Mouse (Mus musculus) midbrain, embryonic 10.5 days (tissue): ENCODE measurements around the gene A4gnt. TPM values are rescaled to one million over a fixed set of nuclear protein-coding genes. Genes with fewer than 3 reads are reported as not detected.

Source experiments
- DNase-seq: peaks from one replicate; pipeline ENCODE4 v3.0.0-alpha.2; 2017; ENCODE audit warnings: low spot score
- H3K27ac ChIP-seq: fragments of 300-500 bp; sonication (generic); replicated peaks from 2 replicates; pipeline ENCODE4 v1.5.1; 2016; ENCODE audit warnings: mild to moderate bottlenecking
- H3K27me3 ChIP-seq: fragments of 300-500 bp; sonication (generic); 2 replicates; pipeline ENCODE4 v1.6.1; 2016; ENCODE audit warnings: low read depth, mild to moderate bottlenecking; ENCODE audit not compliant: poor library complexity, severe bottlenecking
- H3K36me3 ChIP-seq: fragments of 300-500 bp; sonication (generic); 2 replicates; pipeline ENCODE4 v1.6.1; 2016; ENCODE audit warnings: mild to moderate bottlenecking, moderate library complexity
- H3K4me1 ChIP-seq: fragments of 300-500 bp; sonication (generic); 2 replicates; pipeline ENCODE4 v1.6.1; 2016
- H3K4me3 ChIP-seq: fragments of 300-500 bp; sonication (generic); 2 replicates; pipeline ENCODE4 v1.5.1; 2016; ENCODE audit warnings: mild to moderate bottlenecking, moderate library complexity
- H3K9me3 ChIP-seq: fragments of 300-500 bp; sonication (generic); replicated peaks from 2 replicates; pipeline ENCODE4 v1.6.1; 2016; ENCODE audit warnings: mild to moderate bottlenecking
- WGBS: fragments of 180-500 bp; shearing (Covaris S2); methylation state at CpG from one replicate; pipeline ENCODE4 v1.1.7; 2016; 5-methylcytosine and 5-hydroxymethylcytosine counted together
- polyA plus RNA-seq: library from polyadenylated mRNA; unstranded; fragments of >200 nt; fragmentation: Nextera tagmentation; extraction: Ambion mirVana; gene quantifications from 2 replicates; pipeline ENCODE4 v1.2.1, GENCODE M21; 2016

The A4gnt gene
- polyA plus RNA-seq, 1 experiment from 2014 or later: not detected

DNA sequence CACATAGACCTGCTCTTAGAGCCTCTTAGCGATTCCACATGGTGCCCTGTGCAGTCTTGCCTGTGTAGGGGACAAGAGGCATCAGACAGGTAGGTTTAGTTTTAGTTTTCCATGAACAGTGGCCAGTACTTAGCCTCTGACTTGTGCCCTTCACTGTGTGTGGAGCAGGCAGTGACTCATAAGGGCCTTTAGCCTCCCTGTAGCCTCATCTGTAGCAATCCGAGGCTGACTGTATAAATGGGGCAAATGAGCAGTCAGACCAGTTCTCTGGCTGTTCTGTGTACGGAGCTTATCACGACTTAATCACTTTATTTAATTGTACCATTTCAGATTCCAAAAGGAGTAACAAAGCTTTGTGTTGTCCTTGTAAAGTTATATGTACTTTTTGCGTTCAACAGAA lies 27.7 kb downstream of the A4gnt start:
- Histone ChIP-seq H3K27ac (no peak overlapping the region), H3K4me1 (no peaks in the 10 kb centered on the region), H3K27me3 (no peaks in the 10 kb centered on the region), H3K36me3 (peaks cover 93% of the 10 kb centered on the region), H3K9me3 (no peaks in the 10 kb centered on the region), H3K4me3 (no peak overlapping the region)
- 94% methylated on average over 5 of the region's 5 CpGs for WGBS
- no peak for DNase-seq

DNA sequence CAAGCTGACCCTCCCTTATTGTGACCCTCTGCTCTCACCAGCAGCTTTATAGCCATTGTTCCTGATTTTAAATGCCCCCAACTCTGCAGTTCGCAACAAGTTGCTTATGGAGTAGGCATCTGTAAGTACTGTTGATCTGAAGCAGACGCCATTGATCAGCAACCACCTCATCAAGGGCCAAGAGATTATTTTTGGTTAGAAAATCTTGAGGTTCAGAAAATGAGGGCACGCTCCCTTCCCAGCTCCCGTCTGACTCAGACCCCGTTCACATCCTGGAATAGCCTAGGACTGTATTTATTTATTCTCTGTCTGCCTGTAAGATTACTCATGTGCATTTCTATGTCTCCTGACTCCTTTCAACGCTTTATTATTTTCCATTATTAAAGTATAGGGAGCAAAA lies 33.1 kb downstream of the A4gnt start:
- no peak for DNase-seq
- peaks cover 94% of the 10 kb centered on the region for H3K36me3 ChIP-seq
- WGBS: 88% methylated on average over 6 of the region's 6 CpGs
- no peak overlapping the region for H3K27ac ChIP-seq
- H3K4me3 ChIP-seq: no peak overlapping the region
- H3K9me3 ChIP-seq: no peaks in the 10 kb centered on the region
- H3K27me3 ChIP-seq: no peaks in the 10 kb centered on the region
- H3K4me1 ChIP-seq: no peaks in the 10 kb centered on the region

DNA sequence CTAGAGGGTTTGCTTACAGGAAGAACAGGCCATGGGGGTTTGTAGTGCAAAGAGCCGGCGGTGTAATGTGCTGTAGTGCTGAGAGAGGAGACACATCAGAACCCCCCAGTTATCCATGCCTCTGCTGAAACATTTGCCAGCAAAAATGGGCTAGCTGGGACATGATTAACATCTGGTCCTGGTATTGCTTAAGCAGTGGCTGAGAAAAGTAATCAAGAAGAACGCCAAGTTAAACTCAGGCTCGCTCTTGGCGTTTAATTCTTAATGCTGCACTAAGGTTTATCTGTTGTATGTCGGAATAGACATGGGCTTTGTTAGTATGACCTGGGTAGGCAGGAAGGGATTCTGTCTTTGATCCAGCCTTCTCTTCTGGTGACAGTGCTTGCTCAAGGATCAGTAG lies 33.8 kb downstream of the A4gnt start:
- Histone ChIP-seq H3K4me3 (no peak overlapping the region), H3K27me3 (no peaks in the 10 kb centered on the region), H3K9me3 (no peaks in the 10 kb centered on the region), H3K27ac (no peak overlapping the region), H3K36me3 (peaks cover 95% of the 10 kb centered on the region), H3K4me1 (no peaks in the 10 kb centered on the region)
- no peak for DNase-seq
- 97% methylated on average over 6 of the region's 6 CpGs for WGBS

DNA sequence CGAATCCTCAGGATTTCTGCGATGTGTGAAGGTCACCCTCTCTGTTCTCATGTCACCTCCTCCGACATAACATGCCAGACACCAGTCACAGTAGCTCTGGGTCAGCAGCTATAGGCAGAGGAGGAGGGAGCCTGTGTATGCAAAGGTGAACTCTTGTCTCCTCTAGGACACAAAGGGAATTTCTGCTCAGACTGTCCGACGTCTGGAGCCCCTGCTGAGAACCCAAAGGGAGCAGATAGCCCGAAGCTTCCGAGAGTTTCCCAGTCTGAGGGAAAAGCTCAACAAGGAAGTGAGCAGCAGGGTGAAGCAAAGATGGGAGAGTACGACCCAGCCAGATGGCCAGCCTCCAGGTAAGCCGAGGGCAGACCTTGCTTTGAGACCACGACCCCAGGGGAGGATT lies 48.5 kb downstream of the A4gnt start:
- Histone ChIP-seq H3K9me3 (no peaks in the 10 kb centered on the region), H3K4me1 (no peaks in the 10 kb centered on the region), H3K4me3 (no peak overlapping the region), H3K36me3 (peaks cover 90% of the 10 kb centered on the region), H3K27me3 (no peaks in the 10 kb centered on the region), H3K27ac (no peak overlapping the region)
- DNase-seq: no peak
- WGBS: 87% methylated on average over 10 of the region's 10 CpGs

DNA sequence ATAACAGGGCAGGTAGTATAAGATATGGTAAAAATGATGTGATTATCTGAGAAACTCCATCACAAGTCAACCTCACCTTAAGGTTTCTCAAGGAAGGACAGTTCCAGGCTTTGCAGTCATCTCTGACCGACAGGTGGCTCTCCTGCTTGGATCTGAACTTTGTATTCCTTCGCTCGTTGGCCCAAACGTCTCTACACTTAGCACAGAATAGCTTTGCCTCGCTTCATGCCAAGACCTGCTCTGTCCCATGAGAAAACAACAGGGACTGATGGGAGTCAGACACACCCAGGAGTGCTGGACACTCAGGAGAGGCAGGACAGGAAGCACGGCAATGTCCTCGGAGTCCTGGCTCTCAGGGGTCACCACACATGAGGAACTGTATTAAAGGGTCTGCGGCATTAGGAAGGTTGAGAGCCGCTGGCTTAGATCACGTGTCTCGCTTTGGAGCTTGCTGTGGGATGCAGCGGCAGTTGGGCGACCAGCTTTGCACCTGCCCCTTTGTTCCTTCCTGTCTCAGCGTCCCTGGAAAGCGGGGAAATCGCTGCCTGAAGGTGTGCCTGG lies 49.4 kb downstream of the A4gnt start:
- peaks cover 90% of the 10 kb centered on the region for H3K36me3 ChIP-seq
- H3K27ac ChIP-seq: no peak overlapping the region
- H3K9me3 ChIP-seq: no peaks in the 10 kb centered on the region
- no peak overlapping the region for H3K4me3 ChIP-seq
- DNase-seq: no peak
- no peaks in the 10 kb centered on the region for H3K4me1 ChIP-seq
- H3K27me3 ChIP-seq: no peaks in the 10 kb centered on the region
- WGBS: 84% methylated on average over 16 of the region's 16 CpGs

DNA sequence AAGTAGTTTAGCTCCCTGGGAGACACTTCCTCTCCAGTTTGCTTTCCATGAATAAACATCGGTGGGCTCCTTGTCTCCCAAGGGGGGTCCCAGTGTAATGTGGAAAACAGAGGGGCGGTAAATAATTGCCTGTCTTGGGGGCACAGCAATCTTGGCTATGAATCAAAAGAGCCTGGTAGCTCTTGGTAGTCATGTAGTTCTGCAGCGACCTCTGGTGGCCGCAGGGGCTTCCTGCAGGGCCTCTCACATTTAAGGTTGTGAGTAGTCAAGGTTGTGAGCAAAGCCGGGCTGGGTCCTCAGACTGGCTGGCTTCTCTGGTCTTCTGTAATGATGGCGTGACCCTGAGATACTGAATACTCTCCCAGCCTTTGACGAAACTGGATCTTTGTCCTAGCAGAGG lies 50.1 kb downstream of the A4gnt start:
- H3K27ac ChIP-seq: no peak overlapping the region
- peaks cover 4% of the 10 kb centered on the region; the same call in 1 of the 2 replicates for H3K4me1 ChIP-seq
- no peaks in the 10 kb centered on the region for H3K27me3 ChIP-seq
- DNase-seq: peak; percentile 78
- no peak overlapping the region for H3K4me3 ChIP-seq
- no peaks in the 10 kb centered on the region for H3K9me3 ChIP-seq
- WGBS: 38% methylated on average over 7 of the region's 7 CpGs
- H3K36me3 ChIP-seq: peaks cover 90% of the 10 kb centered on the region

DNA sequence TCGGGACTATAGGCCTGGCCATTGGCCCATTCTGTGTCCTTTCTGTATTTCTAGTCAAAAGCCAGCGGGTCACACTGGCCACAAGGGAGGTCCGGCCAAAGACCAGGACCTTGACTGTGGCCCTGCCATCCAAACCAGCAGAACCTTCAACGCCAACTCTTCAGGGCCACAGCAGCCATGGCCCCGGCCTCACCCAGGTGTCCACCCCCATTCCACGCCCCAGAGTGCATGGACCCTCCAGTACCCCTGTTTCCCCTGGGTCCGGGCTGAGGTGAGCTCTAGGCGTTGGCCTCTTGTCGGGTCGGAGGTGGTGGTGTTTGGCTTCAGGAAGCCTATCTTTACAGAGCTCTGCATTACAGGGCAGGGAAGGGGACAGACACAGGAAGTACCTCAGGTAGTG lies 50.6 kb downstream of the A4gnt start:
- Histone ChIP-seq H3K36me3 (peaks cover 90% of the 10 kb centered on the region), H3K4me1 (peaks cover 8% of the 10 kb centered on the region; the same call in 1 of the 2 replicates), H3K9me3 (no peaks in the 10 kb centered on the region), H3K4me3 (no peak overlapping the region), H3K27ac (no peak overlapping the region), H3K27me3 (no peaks in the 10 kb centered on the region)
- DNase-seq: no peak
- WGBS: 93% methylated on average over 10 of the region's 10 CpGs

DNA sequence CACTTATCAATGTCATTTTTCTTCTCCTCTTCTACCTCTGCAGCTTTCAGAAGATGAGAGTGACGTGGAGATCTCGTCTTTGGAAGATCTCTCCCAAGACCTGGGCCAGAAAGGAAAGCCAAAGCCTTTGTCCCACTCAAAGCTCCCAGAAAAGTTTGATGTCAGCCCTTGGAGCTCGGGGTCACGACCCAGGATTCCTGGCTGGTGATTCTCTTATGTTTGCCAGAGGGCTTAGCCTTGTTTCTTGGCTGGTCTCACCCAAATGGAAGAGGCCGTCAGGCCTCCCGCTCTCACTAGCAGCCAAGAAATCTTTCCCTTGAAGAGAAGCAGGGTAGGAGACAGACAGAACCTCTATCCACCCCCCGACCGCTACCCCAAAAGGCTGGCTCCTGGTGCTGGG lies 55.3 kb downstream of the A4gnt start:
- no peaks in the 10 kb centered on the region for H3K27me3 ChIP-seq
- 67% methylated on average over 8 of the region's 8 CpGs for WGBS
- no peak overlapping the region for H3K4me3 ChIP-seq
- H3K27ac ChIP-seq: no peak overlapping the region
- H3K9me3 ChIP-seq: peaks cover 11% of the 10 kb centered on the region; the same call in 1 of the 2 replicates
- peak; percentile 30 for DNase-seq
- peaks cover 8% of the 10 kb centered on the region; the same call in 1 of the 2 replicates for H3K4me1 ChIP-seq
- H3K36me3 ChIP-seq: peaks cover 90% of the 10 kb centered on the region

DNA sequence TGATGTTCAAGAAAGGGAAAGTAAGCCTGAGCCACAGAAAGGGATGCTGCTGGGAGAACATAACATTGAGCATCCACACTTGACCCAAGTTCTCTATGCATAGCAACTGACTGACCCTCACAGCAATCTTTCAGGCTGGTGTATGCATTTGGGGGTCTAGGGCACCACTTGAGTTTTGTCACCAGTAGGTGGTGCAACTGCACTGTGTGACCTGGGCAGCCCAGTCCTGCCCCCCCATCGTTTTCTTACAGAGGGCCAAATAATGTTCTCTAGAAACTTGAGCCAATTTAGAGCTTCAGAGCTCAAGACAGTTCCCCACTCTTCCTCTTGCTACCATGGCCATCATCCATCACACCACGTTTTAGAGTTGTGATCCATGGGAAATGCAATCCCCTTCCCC lies 59.3 kb downstream of the A4gnt start:
- no peak overlapping the region for H3K4me3 ChIP-seq
- 51% methylated on average over 2 of the region's 2 CpGs for WGBS
- no peaks in the 10 kb centered on the region for H3K27me3 ChIP-seq
- H3K4me1 ChIP-seq: peaks cover 8% of the 10 kb centered on the region; the same call in 1 of the 2 replicates
- no peak for DNase-seq
- H3K9me3 ChIP-seq: peaks cover 11% of the 10 kb centered on the region; the same call in 1 of the 2 replicates
- peaks cover 58% of the 10 kb centered on the region for H3K36me3 ChIP-seq
- no peak overlapping the region for H3K27ac ChIP-seq

Other genes starting within 250 kb of the A4gnt start
- 8.0 and 11.7 TPM in 2 replicates for gene Mras, start 175.1 kb upstream of the A4gnt start, polyA plus RNA-seq
- not detected in 2 replicates for gene Nme9, start 161.0 kb upstream of the A4gnt start, polyA plus RNA-seq
- gene Armc8, start 43.6 kb upstream of the A4gnt start, polyA plus RNA-seq: 30.5 and 36.2 TPM in 2 replicates
- 41.2 and 43.7 TPM in 2 replicates for gene Dbr1, start 36.7 kb upstream of the A4gnt start, polyA plus RNA-seq
- gene Dzip1l, start 17.0 kb downstream of the A4gnt start, polyA plus RNA-seq: 26.3 and 27.9 TPM in 2 replicates
- not detected in 2 replicates for gene Cldn18, start 104.8 kb downstream of the A4gnt start, polyA plus RNA-seq